ENCODE assay signal across 16 mouse cellular contexts in the genomic region with DNA sequence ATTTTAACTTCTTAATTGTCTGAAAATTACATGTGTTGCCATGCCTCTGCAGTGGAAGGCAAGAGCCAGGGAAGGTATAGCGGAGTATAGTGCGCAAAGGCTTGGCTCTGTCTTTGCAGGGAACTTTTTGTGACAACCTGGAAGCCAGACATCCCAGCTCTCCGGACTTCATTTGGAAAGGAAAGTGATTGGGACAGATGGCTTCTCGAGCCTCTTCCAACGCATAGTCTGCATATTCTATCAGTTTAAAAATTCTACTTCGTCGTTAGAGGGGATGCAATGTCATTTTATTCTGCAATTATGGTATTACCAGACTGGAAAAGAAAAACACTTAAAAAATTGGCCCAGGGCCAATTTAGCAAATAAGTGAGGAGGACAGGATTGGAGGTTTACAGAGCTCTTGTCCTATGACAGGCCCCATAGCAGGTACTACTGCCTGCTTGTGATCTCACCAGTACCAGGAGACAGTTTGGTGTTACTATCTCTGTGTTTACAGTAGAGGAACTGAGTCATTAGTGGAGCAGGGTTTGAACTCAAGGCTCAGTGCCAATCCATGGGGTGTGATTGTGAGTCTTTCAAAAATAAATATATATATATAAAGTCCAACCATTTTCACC. TPM values are rescaled to one million over a fixed set of nuclear protein-coding genes. Genes with fewer than 3 reads are reported as not detected.
DNase-seq lines count a peak whose midpoint lies in the region; ATAC-seq lines count a peak whose summit lies in the region.
"Had no signal": no experiment of that assay in that cellular context is flagged by ENCODE, and none has a peak within 500 bp of the region (broad histone marks: within the 10 kb centered on the region; RNA-seq: fewer than 3 reads in every experiment).

No protein-coding gene starts in this region.

- DNase-seq in forebrain, embryonic 10.5 days (ENCODE audit: extremely low spot score, low spot score) = no peak
- DNase-seq in layer of hippocampus, adult 18-20 months (ENCODE audit: low spot score in 2 of 2) = peak; percentile 39 to 74
- no peak for DNase-seq in layer of hippocampus, adult 9-10 months (ENCODE audit: low spot score)
- DNase-seq in brain, adult 2 months (ENCODE audit: low read depth, low spot score) = peak; percentile 81
- DNase-seq in kidney, postnatal 4 days = no peak
- no peak for DNase-seq in gastrocnemius, postnatal 4 days (ENCODE audit: low spot score in 2 of 2)
- DNase-seq: adrenal gland, postnatal 25 days; kidney, adult 2 months; kidney, postnatal 36 days; thymus, postnatal 36 days had no signal

- no peaks in the 10 kb centered on the region for H3K36me3 ChIP-seq in forebrain, embryonic 13.5 days (ENCODE audit: poor library complexity, severe bottlenecking)
- H3K36me3 ChIP-seq in forebrain, embryonic 10.5 days (replicated peaks) = no peaks in the 10 kb centered on the region
- H3K36me3 ChIP-seq in forebrain, embryonic 15.5 days = no peaks in the 10 kb centered on the region
- H3K36me3 ChIP-seq: hindbrain, embryonic 15.5 days; lung, embryonic 15.5 days; midbrain, embryonic 12.5 days had no signal

- 0 out of 2 replicates have a peak overlapping the region, but pooled peaks have one; percentile 25 for H3K27ac ChIP-seq in forebrain, embryonic 13.5 days
- no peak overlapping the region for H3K27ac ChIP-seq in forebrain, embryonic 10.5 days
- peak overlapping the region; percentile 46 for H3K27ac ChIP-seq in forebrain, embryonic 15.5 days (replicated peaks)
- H3K27ac ChIP-seq: hindbrain, embryonic 15.5 days; lung, embryonic 15.5 days; midbrain, embryonic 12.5 days had no signal

- peaks cover 3% of the 10 kb centered on the region; the same call in 1 of the 2 replicates for H3K27me3 ChIP-seq in forebrain, embryonic 13.5 days
- H3K27me3 ChIP-seq in forebrain, embryonic 10.5 days (ENCODE audit: poor library complexity, severe bottlenecking) = peaks cover 6% of the 10 kb centered on the region
- H3K27me3 ChIP-seq in forebrain, embryonic 15.5 days = no peaks in the 10 kb centered on the region
- H3K27me3 ChIP-seq: hindbrain, embryonic 15.5 days; lung, embryonic 15.5 days; midbrain, embryonic 12.5 days had no signal

- no peak overlapping the region for H3K4me2 ChIP-seq in forebrain, embryonic 13.5 days
- H3K4me2 ChIP-seq in forebrain, embryonic 15.5 days (replicated peaks) = no peak overlapping the region
- H3K4me2 ChIP-seq: hindbrain, embryonic 15.5 days; lung, embryonic 15.5 days; midbrain, embryonic 12.5 days had no signal

- ATAC-seq in forebrain, embryonic 13.5 days = peak; percentile 71
- ATAC-seq in forebrain, embryonic 15.5 days (replicated peaks) = peak; percentile 80
- ATAC-seq: CD4-positive, CD25-positive, alpha-beta regulatory T cell, adult 4 months had no signal

- H3K4me1 ChIP-seq in forebrain, embryonic 13.5 days = peaks cover 11% of the 10 kb centered on the region; the same call in 1 of the 2 replicates
- H3K4me1 ChIP-seq in forebrain, embryonic 10.5 days = peaks cover 3% of the 10 kb centered on the region; the same call in 1 of the 2 replicates
- H3K4me1 ChIP-seq in forebrain, embryonic 15.5 days = peaks cover 28% of the 10 kb centered on the region
- H3K4me1 ChIP-seq: midbrain, embryonic 12.5 days had no signal

- no peaks in the 10 kb centered on the region for H3K9me3 ChIP-seq in forebrain, embryonic 13.5 days (replicated peaks)
- H3K9me3 ChIP-seq in forebrain, embryonic 10.5 days = no peaks in the 10 kb centered on the region
- H3K9me3 ChIP-seq in forebrain, embryonic 15.5 days = no peaks in the 10 kb centered on the region
- H3K9me3 ChIP-seq: hindbrain, embryonic 15.5 days; lung, embryonic 15.5 days; midbrain, embryonic 12.5 days had no signal

- no peak overlapping the region for H3K4me3 ChIP-seq in forebrain, embryonic 13.5 days
- no peak overlapping the region for H3K4me3 ChIP-seq in forebrain, embryonic 10.5 days
- no peak overlapping the region for H3K4me3 ChIP-seq in forebrain, embryonic 15.5 days
- H3K4me3 ChIP-seq: hindbrain, embryonic 15.5 days; lung, embryonic 15.5 days; midbrain, embryonic 12.5 days had no signal

- H3K9ac ChIP-seq in forebrain, embryonic 13.5 days = no peak overlapping the region
- H3K9ac ChIP-seq in forebrain, embryonic 15.5 days (replicated peaks) = no peak overlapping the region
- H3K9ac ChIP-seq: hindbrain, embryonic 15.5 days; lung, embryonic 15.5 days; midbrain, embryonic 12.5 days had no signal

- WGBS in forebrain, embryonic 13.5 days = 49% methylated on average over 7 of the region's 7 CpGs
- 91% methylated on average over 7 of the region's 7 CpGs for WGBS in forebrain, embryonic 10.5 days
- WGBS in forebrain, embryonic 15.5 days = 38% methylated on average over 7 of the region's 7 CpGs

RNA-seq across cellular contexts. Expression of gene Hivep2, which starts 7.8 kb away (rescaled TPM):
- 5.3 and 7.3 TPM in 2 replicates for polyA plus RNA-seq in forebrain, embryonic 13.5 days (2015; fragmentation: Nextera tagmentation; extraction: Ambion mirVana)
- 1.0 TPM in 2 replicates for polyA plus RNA-seq in forebrain, embryonic 10.5 days (2016; fragmentation: Nextera tagmentation; extraction: Ambion mirVana)
- total RNA-seq in layer of hippocampus, adult 18-20 months (2021) = 100 to 1,000 TPM; 181 to 200 TPM
- 27.1 and 28.3 TPM in 2 replicates for polyA plus RNA-seq in forebrain, embryonic 15.5 days (2015; fragmentation: Nextera tagmentation; extraction: Ambion mirVana)
- 10 to 100 TPM; 58.4 to 64.3 TPM for total RNA-seq in gastrocnemius, postnatal 4 days (2021)

Comparison
In these comparisons a context has a peak if more than half of its experiments do, and no peak if none do; other contexts are left out.
1. DNase-seq: peak in layer of hippocampus, adult 18-20 months (2 of 2) and brain, adult 2 months (single experiment); none in forebrain, embryonic 10.5 days (single experiment), layer of hippocampus, adult 9-10 months (single experiment), kidney, postnatal 4 days (0 of 2) and gastrocnemius, postnatal 4 days (0 of 2).